Mouse (Mus musculus) C2C12 (cell line): ENCODE measurements around the gene Arl8b.

ENCODE experiments used
- CEBPB ChIP-seq: IDR thresholded peaks from one replicate; pipeline ENCODE4 v1.6.1; 2011; ENCODE audit warnings: low read depth, mild to moderate bottlenecking, control low read depth, moderate library complexity
- CTCF ChIP-seq: IDR thresholded peaks from one replicate; pipeline ENCODE4 v1.5.1; 2011; ENCODE audit not compliant: control insufficient read depth, insufficient read depth, insufficient read length
- FOSL1 ChIP-seq: IDR thresholded peaks from one replicate; pipeline ENCODE4 v1.8.0; 2011; ENCODE audit warnings: mild to moderate bottlenecking, low read length; ENCODE audit not compliant: poor library complexity, insufficient read depth, severe bottlenecking
- MAX ChIP-seq: IDR thresholded peaks from one replicate; pipeline ENCODE4 v1.6.1; 2011; ENCODE audit warnings: mild to moderate bottlenecking, control low read depth
- MYOD1 ChIP-seq: IDR thresholded peaks from one replicate; pipeline ENCODE4 v1.6.1; 2011; ENCODE audit warnings: low read depth; ENCODE audit not compliant: control insufficient read depth, insufficient read length
- MYOG ChIP-seq: IDR thresholded peaks from one replicate; pipeline ENCODE4 v1.6.1; 2011; ENCODE audit not compliant: control insufficient read depth, insufficient read length; ENCODE audit errors: extremely low read depth
- USF1 ChIP-seq: IDR thresholded peaks from one replicate; pipeline ENCODE4 v1.6.1; 2011; ENCODE audit warnings: low read depth, mild to moderate bottlenecking, control low read depth, moderate library complexity

DNA sequence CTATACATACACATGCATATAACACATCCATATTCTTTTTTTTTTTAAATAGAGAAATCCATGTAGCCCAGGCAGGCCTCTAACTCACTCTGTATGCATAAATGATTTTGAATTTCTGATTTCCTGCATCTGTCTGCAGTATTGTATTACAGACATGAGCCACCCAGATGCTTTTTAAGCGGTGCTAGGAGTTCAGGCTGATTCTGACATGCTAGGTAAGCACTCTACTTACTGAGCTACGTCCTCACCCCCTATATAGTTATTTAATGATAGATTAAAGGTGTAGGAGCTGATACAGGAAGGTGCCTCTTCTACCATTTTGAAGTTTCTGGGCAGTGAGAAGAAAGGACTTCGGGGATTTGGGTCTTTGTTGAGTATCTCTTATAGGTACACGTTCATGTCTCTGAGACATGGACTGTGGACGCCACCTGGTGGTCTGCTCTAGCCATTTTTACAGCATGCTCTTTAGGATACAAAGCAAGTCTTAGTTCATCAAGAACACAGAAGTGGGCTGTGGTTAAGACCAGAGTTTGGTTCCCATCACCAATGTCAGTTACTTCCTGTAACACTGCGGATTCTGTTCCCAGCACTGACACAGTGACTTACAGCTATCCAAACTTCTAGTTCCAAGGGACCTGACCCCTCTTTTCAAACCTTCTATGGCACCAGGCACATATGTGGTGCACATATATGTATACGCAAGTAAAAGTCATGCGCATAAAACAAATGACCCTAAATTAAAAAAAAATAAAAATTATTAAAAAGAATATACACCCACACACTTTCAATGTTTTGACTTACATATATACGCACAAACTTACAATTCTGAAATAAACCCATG is 46.8 kb upstream of the Arl8b start:
- TF ChIP-seq USF1 (no peak), MAX (no peak), CTCF (peak; percentile 34), MYOD1 (no peak), CEBPB (no peak), MYOG (no peak), FOSL1 (no peak)
